Mouse (Mus musculus): ENCODE data around the gene Stab2.

DNA sequence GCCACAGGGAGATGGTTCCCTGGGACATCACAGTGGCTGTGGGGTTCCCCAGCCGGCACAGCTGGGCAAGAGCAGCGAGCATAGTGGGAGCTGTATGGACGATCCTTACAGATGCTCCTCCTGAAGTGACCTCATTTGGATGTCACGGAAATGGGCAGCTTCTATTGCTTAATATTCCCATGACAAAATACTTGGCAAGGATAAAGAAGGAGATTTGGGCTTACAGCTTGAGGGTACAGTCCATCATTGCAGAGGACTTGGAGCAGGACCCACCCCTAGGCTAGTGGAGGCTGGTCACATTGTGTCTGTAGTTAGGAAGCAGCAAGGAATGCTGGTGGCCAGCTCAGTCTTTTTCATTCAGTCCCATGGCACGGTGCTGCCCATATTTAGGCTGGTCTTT is 197.2 kb downstream of the Stab2 start:
- no peak for TF ChIP-seq HCFC1 (IDR thresholded peaks at IDR 0.05; ENCODE audit: low read depth, low read length)
- no peak for TF ChIP-seq POLR2A (IDR thresholded peaks at IDR 0.05; ENCODE audit: low read depth, low read length)
- TF ChIP-seq EP300 (IDR thresholded peaks at IDR 0.05; ENCODE audit: low read length): no peak
